Mouse (Mus musculus) liver, adult (tissue): ENCODE measurements around the gene Slc29a2.

Source experiments
- GATA4 ChIP-seq: IDR thresholded peaks from 2 replicates; pipeline ENCODE4 v1.6.1; 2014; ENCODE audit warnings: mild to moderate bottlenecking, low read length; ENCODE audit not compliant: insufficient replicate concordance

Slc29a2 gene

GRCm38 (mm10) chr19:5023621-5024479 lies at the start of gene Slc29a2:
TSS of gene Slc29a2 (plus strand) at chr19:5023860.
- TF ChIP-seq GATA4, result no peak

- no peak for TF ChIP-seq GATA4
Observed at GRCm38 (mm10) chr19:4981767-4982166, 41.9 kb upstream of the Slc29a2 start.

GRCm38 (mm10) chr19:4989013-4989412 lies 34.6 kb upstream of the Slc29a2 start:
- peak; percentile 56; the same call in 1 of the 2 replicates for TF ChIP-seq GATA4

- TF ChIP-seq GATA4, result no peak
Observed at GRCm38 (mm10) chr19:4989434-4990255, 34.0 kb upstream of the Slc29a2 start.

DNA sequence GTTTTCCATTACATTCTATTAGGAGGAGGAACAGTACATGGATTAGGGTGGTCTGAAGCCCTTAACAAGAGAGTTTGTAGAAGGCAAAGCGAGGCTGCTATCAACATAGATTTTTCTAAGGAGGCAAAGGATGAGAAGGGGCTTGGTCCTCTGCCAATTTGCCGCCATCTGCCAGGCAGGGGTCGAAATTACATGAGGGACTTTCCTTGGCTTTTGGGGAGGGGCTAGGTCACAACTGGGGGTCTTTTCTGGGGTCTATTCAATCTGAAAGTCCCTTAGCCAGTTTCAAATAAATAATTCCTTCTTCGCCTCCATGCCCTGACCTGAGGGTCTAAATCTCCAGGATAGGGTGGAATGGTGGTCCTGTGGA lies 33.4 kb upstream of the Slc29a2 start, which contains the start of gene Npas4:
Gene Npas4, minus strand, starts transcription at position 61 of the 370 bp plus-strand sequence.
- no peak for TF ChIP-seq GATA4

GRCm38 (mm10) chr19:4990716-4991115 lies 32.9 kb upstream of the Slc29a2 start:
- TF ChIP-seq GATA4, result no peak

DNA sequence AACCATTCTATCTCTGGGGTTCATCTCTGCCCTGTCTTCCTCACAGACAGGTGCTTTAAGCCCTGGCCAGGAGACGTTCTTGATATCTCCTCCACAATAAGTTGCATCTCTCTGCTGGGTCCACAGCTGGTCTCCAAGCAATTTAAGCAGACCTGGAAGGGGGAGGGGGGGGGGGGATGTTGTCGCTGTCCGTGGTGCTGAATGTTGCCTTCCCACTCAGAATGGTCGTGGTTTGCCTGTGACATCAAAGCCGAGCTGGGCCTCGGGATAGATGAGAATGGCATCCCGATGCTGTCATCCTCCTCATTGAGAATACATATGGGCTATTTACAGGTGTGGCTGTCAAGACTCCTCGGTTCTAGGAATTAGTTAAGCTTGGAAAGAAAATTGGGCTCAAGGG lies 31.3 kb upstream of the Slc29a2 start:
- no peak for TF ChIP-seq GATA4

DNA sequence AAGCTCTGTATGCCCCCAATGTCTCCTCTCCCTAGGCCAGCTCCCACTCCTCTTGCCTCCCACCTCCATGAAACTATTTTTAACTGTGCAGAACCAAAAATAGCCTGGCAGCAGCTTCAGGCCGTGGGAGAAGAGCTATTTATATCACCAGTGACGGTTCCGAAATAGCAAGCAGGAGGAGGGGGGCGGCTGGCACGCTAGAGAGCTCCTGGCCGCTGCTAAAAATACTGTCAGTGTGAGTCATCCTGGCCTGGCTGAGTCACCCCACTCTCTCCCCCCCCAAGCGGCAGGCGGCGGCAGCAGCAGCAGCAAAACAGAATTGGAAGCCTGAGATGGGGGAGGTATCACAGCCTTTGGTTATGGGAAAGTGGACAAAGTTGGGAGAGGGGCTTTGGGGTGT lies 30.8 kb upstream of the Slc29a2 start:
- TF ChIP-seq GATA4, result no peak

DNA sequence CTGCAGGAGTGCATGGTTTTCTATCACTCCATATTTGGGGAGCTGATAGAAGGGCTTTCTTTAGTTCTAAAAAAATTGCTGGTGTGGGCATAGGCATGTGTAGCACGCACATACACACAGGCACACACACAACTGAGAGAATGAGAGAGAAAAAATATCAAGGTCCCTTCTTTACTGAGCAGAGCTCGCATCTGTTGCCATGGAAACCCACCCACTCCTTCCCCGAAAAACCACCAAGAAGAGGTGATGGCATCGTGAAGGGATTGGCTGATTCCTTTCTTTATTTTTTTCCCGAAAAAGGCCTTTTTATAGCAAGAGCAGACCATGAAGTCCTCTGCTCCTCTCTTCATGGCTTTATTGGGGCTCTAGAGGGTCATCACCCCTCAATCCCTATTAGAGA lies 29.6 kb upstream of the Slc29a2 start:
- no peak for TF ChIP-seq GATA4

GRCm38 (mm10) chr19:4999445-5000140 lies 24.1 kb upstream of the Slc29a2 start:
- no peak for TF ChIP-seq GATA4

DNA sequence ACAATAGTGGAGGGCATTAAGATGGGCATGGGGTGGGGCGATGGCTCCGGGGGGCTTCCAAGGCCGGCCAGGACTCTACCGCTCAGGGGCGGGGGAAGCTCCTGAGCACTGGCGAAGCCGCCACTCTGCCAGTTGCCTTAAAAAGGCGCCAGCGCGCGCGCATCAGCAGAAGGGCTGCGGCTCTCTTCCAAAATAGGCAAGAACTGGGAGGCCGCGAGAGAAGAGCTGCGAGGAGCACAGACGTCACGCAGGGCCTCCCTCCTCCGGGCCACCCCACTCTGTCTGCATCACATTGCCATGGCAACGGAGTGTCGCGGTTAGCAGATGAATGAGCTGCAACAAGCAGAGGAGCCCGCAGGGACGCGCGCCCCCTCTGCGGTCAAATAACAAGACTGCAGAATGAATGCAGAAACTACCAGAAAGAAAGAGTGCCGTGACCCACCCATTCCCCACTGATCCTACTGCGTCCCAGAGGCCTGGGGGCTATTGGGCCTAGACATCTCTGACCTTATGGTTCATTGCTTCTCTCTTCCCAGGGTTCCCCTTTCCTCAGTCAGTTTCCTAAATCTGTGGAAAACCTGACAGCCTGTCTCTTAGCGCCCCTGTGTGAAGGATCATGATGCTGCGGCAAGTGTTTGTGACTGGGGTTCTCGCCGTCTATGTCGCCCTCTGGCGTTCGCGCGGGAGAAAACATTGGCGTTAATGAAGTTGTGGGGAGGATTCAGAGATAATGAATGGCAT lies 21.8 kb upstream of the Slc29a2 start:
- no peak for TF ChIP-seq GATA4

- TF ChIP-seq GATA4, result no peak
Observed at GRCm38 (mm10) chr19:5004925-5005324, 18.7 kb upstream of the Slc29a2 start.

GRCm38 (mm10) chr19:5013138-5013537 lies 10.5 kb upstream of the Slc29a2 start:
- TF ChIP-seq GATA4, result no peak

- no peak for TF ChIP-seq GATA4
Observed at GRCm38 (mm10) chr19:5014961-5015398, 8.7 kb upstream of the Slc29a2 start.

GRCm38 (mm10) chr19:5016221-5016742 lies 7.4 kb upstream of the Slc29a2 start:
- TF ChIP-seq GATA4, result no peak

DNA sequence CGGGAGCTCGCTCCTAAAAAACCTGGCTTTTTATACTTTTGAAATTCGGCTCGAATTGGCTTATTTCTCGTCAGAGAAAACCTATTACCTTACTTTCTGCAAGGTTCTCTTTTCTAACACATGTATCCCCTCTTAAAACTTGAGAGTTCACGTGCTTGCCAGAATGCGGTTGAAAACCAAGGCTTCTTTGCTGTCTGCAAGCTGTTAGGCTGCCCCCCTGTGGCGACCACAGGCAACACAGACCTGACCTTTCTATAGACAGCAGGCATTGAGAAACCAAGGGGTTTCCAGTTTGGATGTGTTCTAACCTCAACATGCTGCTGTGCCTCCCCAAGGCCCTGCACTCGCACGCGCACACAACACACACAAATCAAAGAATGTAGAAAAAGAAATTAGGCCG lies 6.9 kb upstream of the Slc29a2 start:
- no peak for TF ChIP-seq GATA4
